Comparison of ENCODE assay signal across 8 mouse cellular contexts in genomic region chr3:122072646-122073571, GRCm38 (mm10). TPM values are rescaled to one million over a fixed set of nuclear protein-coding genes. Genes with fewer than 3 reads are reported as not detected.
DNase-seq lines count a peak whose midpoint lies in the region; ATAC-seq and TF ChIP-seq lines count a peak whose summit lies in the region.

No protein-coding gene starts in this region.

- no peaks in the 10 kb centered on the region for H3K36me3 ChIP-seq in midbrain, embryonic 13.5 days
- no peaks in the 10 kb centered on the region for H3K36me3 ChIP-seq in midbrain, postnatal 0 days (ENCODE audit: insufficient read depth, low read length)
- H3K36me3 ChIP-seq in neural tube, embryonic 13.5 days: no peaks in the 10 kb centered on the region

- no peak overlapping the region for H3K27ac ChIP-seq in midbrain, embryonic 13.5 days
- H3K27ac ChIP-seq in midbrain, postnatal 0 days (ENCODE audit: low read depth, low read length): no peak overlapping the region
- peak overlapping the region; percentile 54 for H3K27ac ChIP-seq in neural tube, embryonic 13.5 days (replicated peaks)

- H3K9ac ChIP-seq in midbrain, embryonic 13.5 days (replicated peaks): no peak overlapping the region
- no peak overlapping the region for H3K9ac ChIP-seq in midbrain, postnatal 0 days (replicated peaks; ENCODE audit: low read length, poor library complexity, severe bottlenecking)
- no peak overlapping the region for H3K9ac ChIP-seq in neural tube, embryonic 13.5 days

- peak; percentile 36 to 50 for DNase-seq in cerebellum, postnatal 10 days
- no peak for DNase-seq in cerebellum, adult 9-10 months
- no peak for DNase-seq in midbrain, postnatal 0 days (ENCODE audit: low spot score)
- peak; percentile 72 to 89 for DNase-seq in kidney, adult 8-10 months

- peak; percentile 57; the same call in 1 of the 2 replicates for ATAC-seq in midbrain, embryonic 13.5 days
- ATAC-seq in midbrain, postnatal 0 days (ENCODE audit: low FRiP score): no peak
- ATAC-seq in neural tube, embryonic 13.5 days (ENCODE audit: low read depth): peak; percentile 64; the same call in 1 of the 2 replicates
- no peak for ATAC-seq in CD4-positive, CD25-positive, alpha-beta regulatory T cell, adult 4 months
- ATAC-seq in cerebellum, adult (ENCODE audit: insufficient number of reproducible peaks, low FRiP score, low TSS enrichment): no peak

- no peak overlapping the region for H3K4me2 ChIP-seq in midbrain, embryonic 13.5 days (replicated peaks)
- H3K4me2 ChIP-seq in midbrain, postnatal 0 days (ENCODE audit: low read depth, low read length, poor library complexity, severe bottlenecking): no peak overlapping the region
- no peak overlapping the region for H3K4me2 ChIP-seq in neural tube, embryonic 13.5 days

- H3K4me3 ChIP-seq in midbrain, embryonic 13.5 days (replicated peaks): no peak overlapping the region
- H3K4me3 ChIP-seq in midbrain, postnatal 0 days (ENCODE audit: low read depth, low read length): no peak overlapping the region
- H3K4me3 ChIP-seq in neural tube, embryonic 13.5 days: no peak overlapping the region

- H3K9me3 ChIP-seq in midbrain, embryonic 13.5 days: no peaks in the 10 kb centered on the region
- no peaks in the 10 kb centered on the region for H3K9me3 ChIP-seq in midbrain, postnatal 0 days (ENCODE audit: low read length)
- no peaks in the 10 kb centered on the region for H3K9me3 ChIP-seq in neural tube, embryonic 13.5 days

- WGBS in midbrain, embryonic 13.5 days: 57% methylated on average over 11 of the region's 11 CpGs
- WGBS in midbrain, postnatal 0 days: 57% methylated on average over 11 of the region's 11 CpGs
- 57% methylated on average over 11 of the region's 11 CpGs for WGBS in neural tube, embryonic 13.5 days

- H3K4me1 ChIP-seq in midbrain, embryonic 13.5 days (replicated peaks): no peaks in the 10 kb centered on the region; the same call in 1 of the 2 replicates
- H3K4me1 ChIP-seq in midbrain, postnatal 0 days (ENCODE audit: insufficient read depth, low read length): no peaks in the 10 kb centered on the region
- peaks cover 23% of the 10 kb centered on the region for H3K4me1 ChIP-seq in neural tube, embryonic 13.5 days (replicated peaks)

- no peak for TF ChIP-seq CTCF in midbrain, postnatal 0 days (IDR thresholded peaks at IDR 0.05)

- H3K27me3 ChIP-seq in midbrain, embryonic 13.5 days: peaks cover 26% of the 10 kb centered on the region
- H3K27me3 ChIP-seq in midbrain, postnatal 0 days (ENCODE audit: insufficient read depth, low read length): no peaks in the 10 kb centered on the region
- H3K27me3 ChIP-seq in neural tube, embryonic 13.5 days: no peaks in the 10 kb centered on the region

RNA-seq across cellular contexts. Expression of gene Abca4, which starts 28.7 kb away (rescaled TPM):
- 0.49 and 1.3 TPM in 2 replicates for polyA plus RNA-seq in midbrain, embryonic 13.5 days (2015; fragmentation: Nextera tagmentation; extraction: Ambion mirVana)
- total RNA-seq in midbrain, postnatal 0 days (2014; rRNA removed): 2.9 and 7.7 TPM in 2 replicates
- polyA plus RNA-seq in midbrain, postnatal 0 days (2015; fragmentation: Nextera tagmentation; extraction: Ambion mirVana): 0.94 TPM in 2 replicates
- polyA plus RNA-seq in neural tube, embryonic 13.5 days (2015; fragmentation: Nextera tagmentation; extraction: Ambion mirVana): 1.2 and 1.3 TPM in 2 replicates
- not detected for polyA plus RNA-seq in CD4-positive, CD25-positive, alpha-beta regulatory T cell, adult 4 months (2017; shearing (Covaris generic))

Comparison
In these comparisons a context has a peak if more than half of its experiments do, and no peak if none do; other contexts are left out.
1. DNase-seq: peak in cerebellum, postnatal 10 days (2 of 2) and kidney, adult 8-10 months (2 of 2); none in cerebellum, adult 9-10 months (single experiment) and midbrain, postnatal 0 days (single experiment).
2. ATAC-seq: peak in midbrain, embryonic 13.5 days (single experiment) and neural tube, embryonic 13.5 days (single experiment); none in midbrain, postnatal 0 days (single experiment), CD4-positive, CD25-positive, alpha-beta regulatory T cell, adult 4 months (single experiment) and cerebellum, adult (single experiment).